Comparison of ENCODE assay signal across 1 mouse cellular context in the genomic region with DNA sequence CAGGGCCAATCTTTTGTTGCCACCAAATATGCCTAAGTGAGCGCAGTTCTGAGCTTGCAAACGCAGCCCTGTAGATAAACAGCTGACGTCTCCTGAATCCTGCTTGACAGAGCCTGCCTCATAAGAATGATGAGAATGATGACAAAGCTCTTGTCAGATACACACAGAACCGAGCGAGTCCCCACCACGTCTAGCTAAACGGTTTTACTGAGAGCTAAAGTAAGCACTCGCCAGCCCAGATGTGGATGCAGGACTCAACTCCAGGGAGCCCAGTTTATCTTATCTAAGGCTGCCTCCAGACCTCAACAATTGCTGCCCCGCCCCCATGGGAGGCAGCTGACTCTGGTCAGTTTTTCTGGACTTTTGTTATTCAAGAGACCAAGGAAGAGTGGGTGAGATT.
TF ChIP-seq lines count a peak whose summit lies in the region.

No protein-coding gene starts in this region.

TF ChIP-seq in MEL, 35 proteins besides CTCF, POLR2A, EP300 and RAD21 (continued from another document):
- TF ChIP-seq NELFE (IDR thresholded peaks at IDR 0.05; ENCODE audit: low read depth, low read length), result no peak
- no peak for TF ChIP-seq POLR2AphosphoS2 (IDR thresholded peaks at IDR 0.05; ENCODE audit: low read length)
- no peak for TF ChIP-seq ZKSCAN1 (IDR thresholded peaks at IDR 0.05; ENCODE audit: low read depth, low read length)
- peak; percentile 68 for TF ChIP-seq TCF12 (IDR thresholded peaks at IDR 0.05; ENCODE audit: low read depth, low read length)
- TF ChIP-seq BHLHE40 (IDR thresholded peaks at IDR 0.05; ENCODE audit: borderline replicate concordance, low read depth, low read length), result no peak
- no peak for TF ChIP-seq POLR2AphosphoS5 (IDR thresholded peaks at IDR 0.05; ENCODE audit: borderline replicate concordance, low read depth, low read length)
- TF ChIP-seq MYB (IDR thresholded peaks at IDR 0.05; ENCODE audit: low read depth, low read length), result 0 out of 2 replicates have a peak, but pooled peaks have one; percentile 17
- no peak for TF ChIP-seq MAFK (IDR thresholded peaks at IDR 0.05; ENCODE audit: borderline replicate concordance, low read depth, low read length)
- TF ChIP-seq NRF1 (IDR thresholded peaks at IDR 0.05; ENCODE audit: insufficient read depth, low read depth, low read length, poor library complexity, severe bottlenecking), result no peak
- TF ChIP-seq HCFC1 (IDR thresholded peaks at IDR 0.05; ENCODE audit: low read depth, low read length), result peak; percentile 22; the same call in 1 of the 2 replicates
- no peak for TF ChIP-seq ZC3H11A (IDR thresholded peaks at IDR 0.05; ENCODE audit: low read depth, low read length)
- TF ChIP-seq MYC (IDR thresholded peaks at IDR 0.05; ENCODE audit: low read depth, low read length), result no peak
- TF ChIP-seq MAZ (IDR thresholded peaks at IDR 0.05; ENCODE audit: low read depth, low read length), result no peak
- TF ChIP-seq ZMIZ1 (IDR thresholded peaks at IDR 0.05; ENCODE audit: low read depth, low read length), result no peak
- peak; percentile 63 for TF ChIP-seq SIN3A (IDR thresholded peaks at IDR 0.05; ENCODE audit: low read length)
- TF ChIP-seq ELF1 (IDR thresholded peaks at IDR 0.05; ENCODE audit: low read depth, low read length), result no peak
- TF ChIP-seq CHD2 (IDR thresholded peaks at IDR 0.05; ENCODE audit: low read length), result no peak
- TF ChIP-seq USF2 (IDR thresholded peaks at IDR 0.05; ENCODE audit: borderline replicate concordance in 1 of 2, insufficient read depth in 1 of 2, low read depth in 1 of 2, low read length in 2 of 2), result no peak
- TF ChIP-seq ETS1 (IDR thresholded peaks at IDR 0.05; ENCODE audit: low read depth, low read length), result peak; percentile 89
- TF ChIP-seq MEF2A (IDR thresholded peaks at IDR 0.05; ENCODE audit: extremely low read depth, insufficient replicate concordance, low read depth, low read length, poor library complexity, severe bottlenecking), result no peak
- no peak for TF ChIP-seq JUND (IDR thresholded peaks at IDR 0.05; ENCODE audit: low read depth, low read length)
- TF ChIP-seq USF1 (IDR thresholded peaks at IDR 0.05; ENCODE audit: low read depth, low read length), result no peak
- TF ChIP-seq TAL1 (IDR thresholded peaks at IDR 0.05; ENCODE audit: low read length), result peak; percentile 48
- TF ChIP-seq KAT2A (conservative IDR thresholded peaks at IDR 0.05; ENCODE audit: low read depth, low read length), result no peak
- TF ChIP-seq MAX (IDR thresholded peaks at IDR 0.05; ENCODE audit: low read length), result peak; percentile 38; the same call in 1 of the 2 replicates
- TF ChIP-seq SMC3 (IDR thresholded peaks at IDR 0.05; ENCODE audit: low read depth, low read length), result no peak
- TF ChIP-seq RCOR1 (IDR thresholded peaks at IDR 0.05; ENCODE audit: low read depth, low read length), result no peak
